Mouse (Mus musculus) MEL (cell line): ENCODE data around the gene Bmp8b. TPM values are rescaled to one million over a fixed set of nuclear protein-coding genes. Genes with fewer than 3 reads are reported as not detected.

ENCODE experiments used
- DNase-seq: peaks from one replicate; pipeline ENCODE4 v3.0.0; 2011; ENCODE audit warnings: low read depth, low spot score
- H3K27ac ChIP-seq: 2 replicates; pipeline ENCODE4 v1.5.1; 2012; ENCODE audit warnings: low read depth, mild to moderate bottlenecking, control low read depth, low read length, moderate library complexity; ENCODE audit not compliant: control insufficient read depth
- H3K27me3 ChIP-seq, 2 experiments: fragments of 150-350 bp in 1 of 2; sonication (generic) in 1 of 2; 2 replicates each; pipeline ENCODE4 v1.6.1; 2012; ENCODE audit warnings: low read length in 2 of 2, mild to moderate bottlenecking in 2 of 2, improper control_type of control experiment in 1 of 2, moderate library complexity in 1 of 2; ENCODE audit not compliant: insufficient read depth in 2 of 2, control insufficient read depth in 1 of 2
- H3K36me3 ChIP-seq, 2 experiments: 2 replicates each; pipeline ENCODE4 v1.6.1; 2012 to 2014; ENCODE audit warnings: low read length in 2 of 2, improper control_type of control experiment in 1 of 2, inconsistent platforms in 1 of 2, mild to moderate bottlenecking in 1 of 2; ENCODE audit not compliant: insufficient read depth in 2 of 2, control insufficient read depth in 1 of 2
- H3K4me1 ChIP-seq, 2 experiments: fragments of 150-350 bp in 1 of 2; sonication (generic) in 1 of 2; 2 replicates each; pipeline ENCODE4 v1.6.1; 2012; ENCODE audit warnings: low read length in 2 of 2, improper control_type of control experiment in 1 of 2, mild to moderate bottlenecking in 1 of 2; ENCODE audit not compliant: insufficient read depth in 2 of 2, control insufficient read depth in 1 of 2
- H3K4me3 ChIP-seq, 2 experiments: fragments of 150-350 bp in 1 of 2; sonication (generic) in 1 of 2; 2 replicates each; pipeline ENCODE4 v1.5.1; 2012; ENCODE audit warnings: low read depth in 2 of 2, low read length in 2 of 2, mild to moderate bottlenecking in 2 of 2, moderate library complexity in 2 of 2, control low read depth in 1 of 2, improper control_type of control experiment in 1 of 2; ENCODE audit not compliant: control insufficient read depth in 1 of 2, insufficient read depth in 1 of 2
- H3K79me2 ChIP-seq: 2 replicates; pipeline ENCODE4 v1.6.1; 2012; ENCODE audit warnings: mild to moderate bottlenecking, low read length, moderate library complexity; ENCODE audit not compliant: control insufficient read depth, poor library complexity, insufficient read depth
- H3K9ac ChIP-seq: 2 replicates; pipeline ENCODE4 v1.6.1; 2012; ENCODE audit warnings: low read depth, mild to moderate bottlenecking, control low read depth, low read length, moderate library complexity; ENCODE audit not compliant: control insufficient read depth, poor library complexity, severe bottlenecking
- H3K9me3 ChIP-seq: fragments of 150-350 bp; sonication (generic); replicated peaks from 2 replicates; pipeline ENCODE4 v1.6.1; 2012; ENCODE audit warnings: mild to moderate bottlenecking, low read length, improper control_type of control experiment, moderate library complexity; ENCODE audit not compliant: insufficient read depth
- CHD2 ChIP-seq: IDR thresholded peaks from 2 replicates; pipeline ENCODE4 v1.6.1; 2011; ENCODE audit warnings: low read length, improper control_type of control experiment
- CTCF ChIP-seq, 3 experiments: IDR thresholded peaks in 2 of 3; conservative IDR thresholded peaks in 1 of 3; 2 replicates each; pipeline ENCODE4 v1.5.1; 2011 to 2012; ENCODE audit warnings: low read length in 3 of 3, low read depth in 2 of 3, mild to moderate bottlenecking in 2 of 3, improper control_type of control experiment in 1 of 3, inconsistent platforms in 1 of 3, mixed read lengths in 1 of 3, moderate library complexity in 1 of 3; ENCODE audit not compliant: control insufficient read depth in 1 of 3, insufficient read depth in 1 of 3, poor library complexity in 1 of 3, severe bottlenecking in 1 of 3
- JUND ChIP-seq: IDR thresholded peaks from 2 replicates; pipeline ENCODE4 v1.6.1; 2011; ENCODE audit warnings: low read depth, mild to moderate bottlenecking, improper control_type of control experiment, low read length
- KAT2A ChIP-seq: conservative IDR thresholded peaks from 2 replicates; pipeline ENCODE4 v1.6.1; 2012; ENCODE audit warnings: low read depth, low read length, improper control_type of control experiment, inconsistent platforms
- MAX ChIP-seq: IDR thresholded peaks from 2 replicates; pipeline ENCODE4 v1.6.1; 2011; ENCODE audit warnings: low read length, improper control_type of control experiment
- MXI1 ChIP-seq: IDR thresholded peaks from 2 replicates; pipeline ENCODE4 v1.6.1; 2011; ENCODE audit warnings: mild to moderate bottlenecking, low read depth, low read length, improper control_type of control experiment
- MYB ChIP-seq: IDR thresholded peaks from 2 replicates; pipeline ENCODE4 v1.6.1; 2011; ENCODE audit warnings: mild to moderate bottlenecking, low read depth, low read length, improper control_type of control experiment
- NRF1 ChIP-seq: IDR thresholded peaks from 2 replicates; pipeline ENCODE4 v1.6.1; 2014; ENCODE audit warnings: low read depth, mild to moderate bottlenecking, inconsistent platforms, low read length, improper control_type of control experiment, moderate library complexity; ENCODE audit not compliant: poor library complexity, insufficient read depth, severe bottlenecking
- RAD21 ChIP-seq: IDR thresholded peaks from 2 replicates; pipeline ENCODE4 v1.6.1; 2011; ENCODE audit warnings: mild to moderate bottlenecking, low read depth, low read length, improper control_type of control experiment
- RCOR1 ChIP-seq: IDR thresholded peaks from 2 replicates; pipeline ENCODE4 v1.6.1; 2012; ENCODE audit warnings: low read depth, mild to moderate bottlenecking, inconsistent platforms, low read length, improper control_type of control experiment
- SMC3 ChIP-seq: IDR thresholded peaks from 2 replicates; pipeline ENCODE4 v1.6.1; 2011; ENCODE audit warnings: low read depth, low read length, improper control_type of control experiment
- TAL1 ChIP-seq: IDR thresholded peaks from 2 replicates; pipeline ENCODE4 v1.6.1; 2012; ENCODE audit warnings: mild to moderate bottlenecking, inconsistent platforms, low read length, moderate library complexity, mixed read lengths
- TBP ChIP-seq: IDR thresholded peaks from 2 replicates; pipeline ENCODE4 v1.8.0; 2011; ENCODE audit warnings: low read depth, low read length, improper control_type of control experiment
- TCF12 ChIP-seq: IDR thresholded peaks from 2 replicates; pipeline ENCODE4 v1.6.1; 2014; ENCODE audit warnings: low read depth, mild to moderate bottlenecking, inconsistent platforms, low read length, improper control_type of control experiment, moderate library complexity
- USF2 ChIP-seq, 2 experiments: IDR thresholded peaks; 2 replicates each; pipeline ENCODE4 v1.6.1; 2011 to 2012; ENCODE audit warnings: improper control_type of control experiment in 2 of 2, low read length in 2 of 2, borderline replicate concordance in 1 of 2, inconsistent platforms in 1 of 2, low read depth in 1 of 2, mild to moderate bottlenecking in 1 of 2; ENCODE audit not compliant: insufficient read depth in 1 of 2
- ZKSCAN1 ChIP-seq: IDR thresholded peaks from 2 replicates; pipeline ENCODE4 v1.6.1; 2012; ENCODE audit warnings: low read depth, mild to moderate bottlenecking, inconsistent platforms, low read length, improper control_type of control experiment, moderate library complexity
- ZMIZ1 ChIP-seq: IDR thresholded peaks from 2 replicates; pipeline ENCODE4 v1.6.1; 2012; ENCODE audit warnings: low read depth, mild to moderate bottlenecking, inconsistent platforms, low read length, improper control_type of control experiment, moderate library complexity
- polyA plus RNA-seq, 2 experiments: library from polyadenylated mRNA; stranded (reverse) in 1 of 2; unstranded in 1 of 2; fragments of >175 nt in 1 of 2; fragments of >200 nt in 1 of 2; gene quantifications; 2 replicates each; pipeline versions ENCODE4 v1.2.1 to v1.2.4; 2012; ENCODE audit warnings: low replicate concordance in 2 of 2, low read depth in 1 of 2; ENCODE audit not compliant: insufficient read length in 2 of 2, insufficient read depth in 1 of 2, missing spikeins in 1 of 2
- total RNA-seq: library from RNA; depleted of rRNA; stranded (reverse); fragments of 300-350 nt; gene quantifications from 2 replicates; pipeline ENCODE4 v1.2.3, GENCODE M21; 2012

Gene Bmp8b
- total and polyA plus RNA-seq, 3 experiments, result 0.06 to 0.08 TPM; not detected in 1

- peaks cover 0 to 22% of the 10 kb centered on the region in 2 experiments; a peak in 2 of 4 replicates for H3K36me3 ChIP-seq
- no peaks in the 10 kb centered on the region for H3K79me2 ChIP-seq
- H3K4me1 ChIP-seq, result no peaks in the 10 kb centered on the region
- no peak overlapping the region for H3K27ac ChIP-seq
- DNase-seq, result no peak
- TF ChIP-seq MXI1 (no peak), TCF12 (no peak), SMC3 (no peak), NRF1 (no peak), TBP (no peak), ZMIZ1 (no peak), CHD2 (no peak), MYB (no peak), USF2 (IDR thresholded peaks at IDR 0.05; ENCODE audit: borderline replicate concordance in 1 of 2, insufficient read depth in 1 of 2, low read depth in 1 of 2, low read length in 2 of 2) (no peak)
- TF ChIP-seq, all 39 proteins: peak for 0
- Histone ChIP-seq H3K9me3 (no peaks in the 10 kb centered on the region), H3K27me3 (no peaks in the 10 kb centered on the region), H3K4me3 (no peak overlapping the region), H3K9ac (no peak overlapping the region)
Measured at GRCm38 (mm10) chr4:123127051-123127450, 22.1 kb downstream of the Bmp8b start.

DNA sequence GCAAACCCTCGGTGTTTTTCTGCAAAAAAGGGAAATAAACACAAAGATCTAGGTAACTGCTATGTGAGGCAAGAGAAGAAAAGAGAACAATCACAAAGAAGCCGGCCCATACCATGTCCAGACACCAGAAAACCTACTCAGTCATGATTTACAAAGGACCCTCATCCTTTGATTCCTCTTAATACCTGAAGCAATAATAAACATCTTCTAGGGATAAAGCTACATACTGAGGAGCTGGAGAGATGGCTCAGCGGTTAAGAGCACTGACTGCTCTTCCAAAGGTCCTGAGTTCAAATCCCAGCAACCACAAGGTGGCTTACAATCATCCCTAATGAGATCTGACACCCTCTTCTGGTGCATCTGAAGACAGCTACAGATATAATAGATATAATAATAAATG is 32.6 kb downstream of the Bmp8b start:
- no peak for DNase-seq
- H3K9ac ChIP-seq, result no peak overlapping the region
- no peak overlapping the region; a peak in 1 of 4 replicates for H3K4me3 ChIP-seq
- H3K36me3 ChIP-seq, result peaks cover 14 to 20% of the 10 kb centered on the region in 2 experiments
- no peaks in the 10 kb centered on the region for H3K27me3 ChIP-seq
- H3K4me1 ChIP-seq, result peaks cover 3 to 12% of the 10 kb centered on the region in 2 experiments; a peak in 3 of 4 replicates
- no peak overlapping the region for H3K27ac ChIP-seq
- no peaks in the 10 kb centered on the region for H3K9me3 ChIP-seq
- peaks cover 22% of the 10 kb centered on the region for H3K79me2 ChIP-seq
- TF ChIP-seq NRF1 (no peak), TAL1 (no peak), JUND (no peak), RAD21 (no peak), MAX (no peak), RCOR1 (no peak), KAT2A (no peak), TBP (peak; percentile 64), CTCF (IDR thresholded peaks at IDR 0.05 in 2 of 3, conservative IDR thresholded peaks at IDR 0.05 in 1 of 3; ENCODE audit: control insufficient read depth in 1 of 3, insufficient read depth in 1 of 3, low read depth in 2 of 3, low read length in 3 of 3, poor library complexity in 1 of 3, severe bottlenecking in 1 of 3) (peak in 1 of 3 experiments; percentile 1; a peak in 1 of 6 replicates), USF2 (IDR thresholded peaks at IDR 0.05; ENCODE audit: borderline replicate concordance in 1 of 2, insufficient read depth in 1 of 2, low read depth in 1 of 2, low read length in 2 of 2) (no peak), ZKSCAN1 (no peak)
